Mouse (Mus musculus) left cerebral cortex, postnatal 4 days (tissue): ENCODE results near the gene Sbk2. TPM values are rescaled to one million over a fixed set of nuclear protein-coding genes. Genes with fewer than 3 reads are reported as not detected.
"Not testable (repeated sequence)": the region's sequence is repeated elsewhere in the genome, so short reads cannot be mapped to it uniquely, and the experiment has no call there.

Experiments used
- DNase-seq: peaks from one replicate; pipeline ENCODE4 v3.0.0-alpha.2; 2022
- intact Hi-C: fragments of 180-260 bp; cut with DNase I; formaldehyde crosslinking; loops from one replicate; pipeline ENCODE4 v1.15.1; 2025
- total RNA-seq, 2 experiments: library from RNA; stranded (reverse); gene quantifications; 2 replicates each; pipeline ENCODE4 v1.2.3; 2021

Sbk2 gene
- total RNA-seq = not detected

DNA sequence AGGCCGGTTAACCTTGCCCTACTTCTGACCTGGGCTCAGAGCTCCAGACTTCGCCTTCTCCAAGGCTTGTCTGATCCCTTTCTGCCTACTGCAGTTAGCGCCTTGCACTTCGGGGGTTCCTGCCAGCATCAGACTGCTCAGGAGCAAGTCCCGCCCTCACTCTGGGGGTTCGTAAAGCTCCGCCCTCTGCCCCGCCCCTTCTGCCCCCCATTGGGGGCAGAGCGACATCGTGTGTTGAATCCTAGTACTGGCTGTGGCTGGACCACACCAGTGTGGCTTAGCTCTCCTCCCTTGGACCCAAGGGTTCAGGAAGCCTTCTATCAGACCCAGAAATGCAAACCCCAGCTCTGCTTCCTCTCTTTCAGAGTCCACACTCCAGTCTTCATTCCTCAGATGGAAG lies at the start of gene Sbk2:
Sbk2 (minus strand) TSS at position 135 of the 400 bp plus-strand sequence.
- intact Hi-C loops = no loop called here
- peak; percentile 66 for DNase-seq

DNA sequence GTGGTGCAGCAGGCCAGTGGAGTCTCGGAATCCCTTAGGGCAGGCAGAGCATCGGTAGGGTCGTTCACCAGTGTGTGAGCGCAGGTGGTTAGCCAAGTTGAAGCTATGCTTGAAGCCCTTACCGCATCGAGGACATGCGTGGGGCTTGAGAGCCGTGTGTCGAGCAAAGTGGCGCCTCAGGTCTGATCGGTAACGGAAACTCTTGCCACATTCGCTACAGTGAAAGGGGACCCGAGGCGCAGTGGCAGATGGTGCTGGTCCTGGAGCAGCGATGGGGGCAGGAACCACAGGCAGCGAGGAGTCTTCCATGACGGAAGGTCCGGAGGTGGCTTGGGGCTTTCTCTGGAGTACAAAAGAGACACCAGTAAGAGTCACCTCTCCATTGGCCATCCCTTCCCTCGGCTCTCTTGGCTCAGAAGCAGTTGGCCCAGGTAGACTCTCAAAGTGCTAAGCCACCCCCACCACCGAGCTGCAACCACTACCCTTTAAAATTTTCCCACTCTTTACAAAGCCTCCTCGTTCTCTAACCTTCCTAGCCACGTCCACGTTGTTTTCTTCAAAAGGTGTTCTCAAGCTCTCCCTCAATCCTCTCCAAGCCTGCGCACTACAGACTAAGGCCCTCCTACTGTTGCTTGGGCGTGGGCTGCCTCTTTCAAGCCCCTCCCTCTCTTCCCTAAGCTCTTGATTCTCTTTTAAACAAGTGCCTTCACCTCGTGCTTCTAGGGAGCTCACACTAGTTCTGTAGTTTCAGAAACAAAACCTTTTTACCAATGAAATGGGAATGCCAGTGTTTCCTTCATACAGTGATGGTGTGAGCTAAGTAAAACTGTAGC lies 48.7 kb upstream of the Sbk2 start:
- DNase-seq = no peak
- intact Hi-C loops = no loop called here

DNA sequence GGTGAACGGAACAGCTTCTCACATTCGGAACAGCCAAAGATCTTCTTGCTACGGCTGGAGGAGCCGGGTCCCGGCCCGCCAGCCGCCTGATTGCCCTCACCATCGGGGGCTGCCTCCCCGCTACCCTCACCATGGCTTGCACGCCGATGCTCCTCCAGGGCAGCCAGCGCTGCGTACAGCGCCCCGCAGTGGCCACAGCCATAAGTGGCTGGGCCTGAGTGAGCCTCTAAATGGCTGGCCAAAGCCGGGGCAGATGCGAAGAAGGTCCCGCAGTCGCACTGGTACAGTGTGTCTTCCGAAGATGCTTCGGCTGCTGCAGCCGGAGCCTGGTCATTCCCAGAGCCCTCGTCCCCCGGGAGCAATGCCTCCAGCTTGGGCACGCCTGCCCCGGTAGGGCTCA lies 44.0 kb upstream of the Sbk2 start:
- intact Hi-C loops = no loop called here
- no peak for DNase-seq

DNA sequence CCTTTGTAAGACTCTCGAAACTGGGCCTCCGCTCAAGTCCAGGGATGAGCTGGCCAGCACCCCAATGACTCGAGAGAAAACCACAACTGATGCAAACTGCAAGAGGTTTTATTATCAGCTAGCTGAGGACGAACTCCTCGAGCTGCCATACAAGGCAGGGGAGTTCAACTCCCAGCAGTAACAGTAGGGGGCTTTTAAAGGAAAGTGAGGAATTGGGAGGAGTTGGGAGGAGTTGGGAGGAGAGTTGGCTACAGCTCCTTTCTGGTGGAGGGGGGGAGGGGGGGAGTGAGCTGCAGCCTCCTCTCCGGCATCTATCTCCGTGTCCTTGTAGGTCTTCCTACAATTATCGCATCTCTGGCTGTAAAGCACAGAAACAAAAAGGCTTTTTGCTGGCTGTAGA lies 38.7 kb upstream of the Sbk2 start:
- DNase-seq, intact Hi-C loops: not testable (repeated sequence)

DNA sequence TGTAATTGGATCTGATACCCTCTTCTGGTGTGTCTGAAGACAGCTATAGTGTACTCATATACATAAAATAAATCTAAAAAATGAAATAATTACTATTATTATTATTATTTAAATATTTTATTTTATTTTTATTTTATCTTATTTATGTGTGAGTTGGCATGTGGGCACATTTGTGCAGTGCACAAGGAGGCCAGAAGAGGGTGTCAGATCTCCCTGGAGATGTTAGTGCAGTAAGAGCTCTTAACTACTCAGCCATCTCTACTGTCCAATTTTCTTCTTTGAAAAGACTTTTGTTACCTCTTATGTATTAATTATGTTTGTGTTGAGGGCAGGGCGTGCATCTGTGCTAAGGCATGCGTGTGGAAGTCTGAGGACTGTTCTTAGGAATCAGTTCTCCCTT lies 35.7 kb upstream of the Sbk2 start:
- intact Hi-C loops = no loop called here
- no peak for DNase-seq

DNA sequence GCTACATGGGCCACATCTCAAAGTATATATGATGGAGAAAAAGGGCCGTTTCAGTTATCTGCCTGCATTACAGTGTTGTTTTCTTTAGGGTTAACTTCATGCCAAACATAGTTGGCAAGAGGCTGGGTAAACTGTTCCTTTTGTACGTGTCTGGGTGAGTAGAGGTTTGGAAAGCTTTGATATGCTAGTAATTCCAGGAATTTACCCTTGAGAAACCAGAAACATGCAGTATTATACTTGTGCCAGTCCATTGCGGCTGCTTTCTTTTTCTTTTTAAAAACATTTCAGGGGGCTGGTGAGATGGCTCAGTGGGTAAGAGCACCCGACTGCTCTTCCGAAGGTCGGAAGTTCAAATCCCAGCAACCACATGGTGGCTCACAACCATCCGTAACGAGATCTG lies 32.7 kb upstream of the Sbk2 start:
- intact Hi-C loops = no loop called here
- no peak for DNase-seq

DNA sequence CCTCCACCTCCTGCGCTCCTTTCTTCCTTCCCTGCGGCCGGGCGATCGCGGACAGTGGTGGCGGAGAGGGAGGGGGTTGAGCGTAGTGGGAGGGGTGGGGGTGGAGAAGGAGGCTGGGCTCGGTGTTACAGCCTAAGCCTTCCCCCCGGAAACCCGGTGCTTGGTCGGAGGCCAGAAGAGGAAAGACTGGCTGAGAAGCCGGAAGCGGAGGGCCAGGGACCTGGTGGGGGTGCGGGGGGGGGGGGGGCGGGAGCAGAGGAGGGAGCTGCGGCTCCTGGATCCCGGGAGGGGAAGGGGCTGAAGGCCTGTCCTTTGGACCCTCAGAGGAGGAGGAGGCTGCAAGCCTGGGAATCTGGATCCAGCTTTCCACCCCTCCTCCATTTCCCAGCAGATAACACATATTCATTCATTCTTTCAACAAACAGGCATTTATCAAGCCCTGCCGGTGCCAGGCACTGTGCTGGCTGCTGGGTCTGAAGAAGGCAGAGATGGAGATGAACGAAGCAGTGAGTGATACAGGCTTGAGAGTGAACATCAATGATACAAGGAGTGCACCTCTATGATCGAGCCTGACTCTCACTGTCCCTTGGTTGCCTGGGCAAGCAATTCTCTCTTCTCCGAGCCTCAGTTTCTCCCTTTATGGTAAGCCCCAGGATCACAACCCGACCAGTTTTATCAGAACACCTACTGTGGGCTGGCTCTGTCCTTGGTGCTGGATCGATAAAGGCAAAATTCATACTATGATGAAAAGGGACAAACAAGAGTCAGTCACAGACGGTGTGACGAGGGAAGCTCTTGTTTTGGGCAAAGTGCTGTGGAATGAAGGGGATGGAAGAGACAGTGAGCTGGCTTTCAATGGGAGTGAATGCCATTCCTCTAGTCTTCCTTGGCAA lies 32.0 kb upstream of the Sbk2 start, which contains the start of gene Zfp579:
Zfp579 (minus strand) TSS at position 156 of the 893 bp plus-strand sequence.
- intact Hi-C loops = no loop called here

DNA sequence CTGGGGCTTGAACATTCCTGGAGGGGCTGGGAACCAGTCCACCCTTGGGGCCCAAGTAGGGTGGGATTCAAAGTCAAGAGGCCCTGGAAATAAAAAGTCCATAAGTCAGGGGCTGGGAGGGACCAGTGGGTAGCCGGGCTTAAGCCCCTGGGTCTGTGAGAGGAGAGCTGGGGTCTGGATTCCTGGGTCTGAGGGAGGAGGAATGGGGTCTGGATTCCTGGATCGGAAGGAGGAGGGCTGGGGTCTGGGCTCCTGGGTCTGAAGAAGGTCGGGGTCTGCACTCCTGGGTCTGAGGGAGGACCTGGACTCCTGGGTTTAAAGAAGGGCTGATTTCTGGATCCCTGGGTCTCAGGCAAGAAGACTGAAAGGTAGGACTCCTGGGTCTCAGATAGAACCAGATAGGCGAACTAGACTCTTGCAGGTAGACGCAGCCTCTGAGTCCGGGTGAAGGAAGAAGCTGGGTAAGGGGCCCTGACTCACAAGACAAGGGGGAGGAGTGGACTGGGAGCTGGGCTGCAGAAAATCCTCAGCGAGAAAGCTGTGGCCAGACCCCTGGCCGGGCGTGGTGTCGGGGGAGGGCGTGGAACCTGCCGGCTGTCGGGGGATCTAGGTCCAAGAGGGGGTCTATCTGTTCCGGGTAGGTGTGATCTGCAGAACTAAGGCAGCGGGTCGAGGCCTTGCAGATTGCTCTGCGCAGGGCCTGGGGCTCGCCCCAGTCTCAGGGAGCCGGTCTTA lies 31.2 kb upstream of the Sbk2 start:
- no peak for DNase-seq
- intact Hi-C loops = no loop called here

More for the DNA sequence above, 32.0 kb upstream of the Sbk2 start, which contains the start of gene Zfp579:
- peak; percentile 96 for DNase-seq

DNA sequence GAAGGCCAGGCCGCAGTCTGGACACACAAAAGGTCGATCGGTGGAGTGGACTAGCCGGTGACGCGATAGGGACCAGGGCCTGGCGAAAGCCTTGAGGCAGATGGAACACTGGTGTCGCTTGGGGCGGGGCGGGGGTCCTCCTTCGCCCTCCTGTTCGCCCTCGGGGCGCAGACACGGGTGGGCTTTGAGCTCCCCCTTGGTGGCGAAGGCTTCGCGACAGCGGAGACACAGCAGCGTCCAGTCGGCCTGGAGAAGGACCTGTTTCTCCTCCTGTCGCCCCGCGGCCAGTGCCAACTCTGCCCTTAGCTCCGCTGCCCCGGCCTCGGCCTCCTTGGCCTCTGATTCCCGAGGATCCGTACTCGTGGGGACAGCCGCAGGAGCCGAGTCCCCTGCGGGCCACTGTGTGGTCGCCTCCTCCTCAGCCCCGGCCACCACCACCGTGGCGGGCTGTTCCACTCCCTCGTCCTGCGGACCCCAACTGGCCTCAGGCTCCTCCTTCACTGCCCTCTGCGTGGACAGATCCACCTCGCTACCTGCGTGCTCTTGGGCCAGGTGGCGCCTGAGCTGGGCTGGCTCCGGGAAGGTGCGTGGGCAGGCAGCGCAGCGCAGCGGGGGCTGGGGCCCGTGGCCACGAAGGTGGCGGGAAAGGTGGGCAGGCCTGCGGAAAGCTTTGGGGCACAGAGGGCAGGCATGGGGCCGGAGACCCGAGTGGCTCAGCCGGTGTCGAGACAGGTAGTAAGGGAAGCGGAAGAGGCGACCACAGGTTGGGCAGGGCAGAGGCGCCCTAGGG lies 30.0 kb upstream of the Sbk2 start:
- intact Hi-C loops = no loop called here
- peak; percentile 13 for DNase-seq

DNA sequence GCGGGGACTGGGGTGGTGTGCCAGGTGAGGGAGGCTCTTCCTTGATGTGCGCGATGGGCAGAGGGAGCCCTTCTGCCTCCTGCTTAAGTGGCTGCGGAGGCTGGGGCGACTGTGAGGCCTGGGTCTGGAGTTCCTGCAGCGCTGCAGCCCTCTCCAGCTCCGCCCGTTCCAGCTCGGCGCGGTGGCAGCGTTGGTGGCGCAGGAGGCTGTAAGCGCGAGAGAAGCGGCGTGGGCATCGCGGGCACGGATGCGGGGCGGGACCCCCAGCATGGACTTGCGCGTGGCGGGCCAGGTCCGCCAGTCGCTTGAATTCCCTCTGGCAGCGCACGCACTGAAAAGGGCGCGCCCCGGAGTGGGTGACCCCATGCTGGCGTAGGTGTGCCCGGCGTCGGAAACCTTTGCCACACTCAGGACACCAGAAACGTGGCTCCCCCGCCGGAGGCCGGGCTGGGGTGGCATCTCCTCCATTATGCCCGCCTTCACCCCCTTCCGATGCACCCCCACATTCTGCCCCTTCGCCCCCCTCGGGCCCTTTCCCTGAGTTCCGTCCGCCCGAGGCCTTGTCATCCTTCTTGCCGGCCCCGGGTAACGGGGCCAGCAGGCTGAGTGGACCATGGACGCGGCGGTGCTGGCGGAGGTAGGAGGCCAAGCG lies 29.3 kb upstream of the Sbk2 start:
- peak; percentile 17 for DNase-seq
- intact Hi-C loops = no loop called here

DNA sequence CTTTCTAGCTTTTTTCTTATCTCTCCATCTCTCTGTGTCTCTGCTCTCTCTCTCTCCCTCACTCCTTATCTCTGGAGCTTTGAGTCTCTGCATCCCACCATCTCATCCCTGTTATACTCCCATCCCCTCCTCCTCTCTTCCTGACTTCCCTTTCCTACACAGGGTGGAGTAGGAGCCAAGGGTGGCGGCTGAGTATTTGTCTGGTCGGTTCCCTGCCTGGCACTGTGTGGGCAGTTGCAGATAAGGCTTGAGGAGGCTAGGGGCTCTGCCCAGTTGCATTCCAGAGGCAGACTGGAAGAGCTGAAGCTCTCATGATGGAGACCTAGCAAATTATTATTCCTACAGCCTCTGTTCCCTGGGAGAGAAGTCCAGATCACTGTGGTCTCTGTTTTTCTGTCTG lies 24.0 kb upstream of the Sbk2 start:
- intact Hi-C loops = no loop called here
- no peak for DNase-seq

DNA sequence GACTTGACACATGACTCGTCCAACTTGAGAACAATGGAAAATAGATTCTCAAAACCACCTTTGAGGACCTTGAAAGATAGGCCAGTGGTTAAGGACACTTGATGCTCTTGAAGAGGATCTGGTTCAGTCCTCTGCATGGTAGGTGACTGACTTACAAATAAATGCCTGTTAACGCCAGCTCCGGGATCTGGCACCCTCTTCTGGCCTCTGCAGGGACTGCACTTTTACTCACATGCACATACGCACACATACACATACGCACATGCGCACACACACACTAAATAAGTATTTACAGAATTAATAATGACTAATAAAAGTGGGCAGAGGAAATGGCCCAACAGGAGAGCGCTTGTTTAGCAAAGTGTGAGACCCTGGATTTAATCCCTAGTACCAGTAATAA lies 12.6 kb upstream of the Sbk2 start:
- intact Hi-C loops = no loop called here
- DNase-seq = no peak

DNA sequence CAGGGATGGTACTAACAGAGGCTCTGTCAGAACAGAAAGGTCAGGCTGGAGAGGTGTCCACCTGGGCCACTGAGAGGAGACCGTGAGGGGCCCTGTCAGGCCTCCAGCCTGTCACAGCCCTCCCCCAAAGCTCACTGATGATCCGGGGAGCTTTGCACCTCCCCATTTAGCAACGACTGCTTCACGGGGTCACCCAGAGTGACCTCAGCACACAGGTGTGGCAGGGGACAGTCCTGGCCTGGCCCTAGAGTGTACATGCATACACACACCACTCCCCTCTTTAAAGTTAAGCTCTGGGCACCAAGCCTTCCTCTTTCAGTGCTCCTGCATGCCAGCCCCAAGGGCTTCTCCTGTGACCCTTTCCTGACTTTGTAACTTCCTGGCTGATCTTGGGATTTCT lies 11.2 kb upstream of the Sbk2 start:
- no peak for DNase-seq
- intact Hi-C loops = no loop called here

DNA sequence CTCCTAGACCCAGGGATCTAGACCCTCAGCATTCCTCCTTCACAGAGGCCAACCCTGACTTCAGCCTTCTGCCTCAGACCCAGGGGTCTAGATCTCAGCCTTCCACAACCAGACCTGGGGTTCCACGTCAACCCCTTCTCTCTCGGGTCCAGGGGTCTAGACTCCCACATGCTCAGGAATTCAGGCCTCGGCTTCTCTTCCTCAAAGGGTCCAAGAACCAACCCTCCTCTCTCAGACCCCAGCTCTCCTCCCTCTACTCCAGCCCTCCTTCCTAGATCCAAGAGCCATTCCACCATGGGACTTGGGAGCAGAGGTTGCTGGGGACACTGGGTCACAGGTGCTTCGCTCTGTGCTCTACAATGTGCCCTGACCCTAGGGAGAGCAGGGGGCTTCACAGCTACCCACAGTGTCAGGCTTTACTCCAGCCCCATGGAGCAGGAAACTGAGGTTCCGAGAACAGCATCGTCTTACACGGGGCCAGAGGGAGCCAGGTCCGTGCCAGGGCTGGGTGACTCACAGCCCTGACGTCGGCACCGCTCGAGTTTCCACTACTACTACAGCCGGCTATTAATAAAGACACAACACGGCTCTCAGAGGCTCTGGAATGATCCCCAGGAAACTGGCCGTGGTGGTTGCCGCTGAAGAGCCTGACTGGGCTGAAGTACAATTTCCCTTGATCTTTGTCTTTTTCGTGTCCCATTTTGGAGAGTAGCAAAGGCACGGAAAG lies 8.3 kb upstream of the Sbk2 start:
- no peak for DNase-seq
- intact Hi-C loops = no loop called here

DNA sequence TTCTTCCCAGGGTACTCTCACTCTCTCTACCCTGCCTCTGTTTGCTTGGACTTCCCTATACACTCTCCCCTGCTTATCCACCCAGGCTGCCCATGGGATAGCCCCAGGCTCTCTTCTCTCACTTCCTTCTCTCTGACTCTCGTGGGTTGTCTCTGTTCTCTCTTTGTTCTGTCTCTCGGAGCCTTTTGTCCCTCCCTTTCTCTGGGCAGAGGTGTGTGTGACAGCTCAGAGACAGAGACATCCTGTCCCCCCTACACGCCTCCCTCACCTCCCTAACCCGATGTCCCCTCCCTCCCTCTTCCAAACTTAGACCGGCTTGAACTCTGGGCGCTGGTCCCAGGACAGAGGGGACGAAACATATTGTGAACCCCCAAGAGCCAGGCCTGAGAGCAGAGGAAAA lies 7.5 kb upstream of the Sbk2 start:
- DNase-seq = no peak
- intact Hi-C loops = no loop called here

DNA sequence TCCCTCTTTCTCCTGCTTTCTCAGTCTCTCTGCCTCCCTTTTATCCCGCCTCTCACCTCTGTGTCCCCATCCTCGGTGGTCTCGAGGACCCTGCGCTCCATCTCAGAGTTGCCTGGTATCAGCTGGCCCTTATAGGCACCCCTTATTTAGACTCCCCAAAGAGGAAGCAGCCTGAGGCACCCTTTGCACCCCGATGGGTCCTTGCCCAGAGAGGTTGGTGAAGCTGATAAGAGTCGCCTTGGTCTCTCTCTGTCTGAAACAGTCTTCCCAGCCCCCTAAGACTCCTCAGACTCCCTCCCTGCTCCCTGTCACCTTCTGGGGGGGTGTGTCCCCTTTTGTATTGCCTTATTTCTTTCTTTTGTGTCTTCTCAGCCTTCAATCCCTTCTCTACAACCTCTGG lies 6.9 kb upstream of the Sbk2 start, which contains the start of gene Sbk3:
Sbk3 (minus strand) TSS at position 101 of the 400 bp plus-strand sequence.
- intact Hi-C loops = no loop called here
- DNase-seq = no peak

DNA sequence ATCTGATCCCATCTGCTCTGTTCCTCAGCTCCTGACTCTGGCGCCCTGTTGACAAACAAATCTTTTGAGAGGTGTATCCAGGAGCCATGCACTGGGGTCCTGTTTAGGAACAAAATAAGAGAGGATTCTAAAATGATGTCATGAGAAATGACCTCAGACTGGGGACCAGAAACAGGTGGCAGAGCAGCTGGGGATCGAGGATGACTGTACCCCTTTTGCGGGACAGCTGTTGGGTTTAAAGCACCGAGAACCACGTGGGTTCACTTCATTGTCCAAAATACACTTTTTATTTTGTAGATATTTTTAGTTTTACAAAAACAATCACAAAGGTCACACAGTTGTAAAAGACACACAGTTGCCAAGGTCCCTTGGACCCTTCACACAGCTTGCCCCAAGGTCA lies 782 bp upstream of the Sbk2 start:
- DNase-seq = no peak
- intact Hi-C loops = no loop called here

DNA sequence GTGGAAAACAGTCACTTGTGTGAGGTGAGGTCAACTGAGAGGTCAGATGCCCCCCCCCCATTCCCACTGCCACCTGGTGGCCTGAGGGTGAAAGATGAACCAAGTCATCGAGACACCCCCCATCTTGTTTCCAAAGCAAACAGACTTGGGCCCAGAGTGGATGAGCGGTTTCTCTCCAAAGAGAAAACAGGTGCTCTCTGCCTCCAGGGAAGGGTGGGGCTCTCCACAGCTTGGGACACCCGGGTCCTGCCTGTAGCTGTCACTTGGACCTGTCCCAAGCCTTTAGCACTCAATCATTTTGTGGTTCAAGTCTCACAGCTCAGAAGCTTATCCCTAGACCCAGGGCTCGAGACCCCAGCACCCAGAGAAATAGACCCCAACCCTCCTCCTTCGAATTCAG lies 679 bp downstream of the Sbk2 start:
- intact Hi-C loops = no loop called here
- DNase-seq = no peak

DNA sequence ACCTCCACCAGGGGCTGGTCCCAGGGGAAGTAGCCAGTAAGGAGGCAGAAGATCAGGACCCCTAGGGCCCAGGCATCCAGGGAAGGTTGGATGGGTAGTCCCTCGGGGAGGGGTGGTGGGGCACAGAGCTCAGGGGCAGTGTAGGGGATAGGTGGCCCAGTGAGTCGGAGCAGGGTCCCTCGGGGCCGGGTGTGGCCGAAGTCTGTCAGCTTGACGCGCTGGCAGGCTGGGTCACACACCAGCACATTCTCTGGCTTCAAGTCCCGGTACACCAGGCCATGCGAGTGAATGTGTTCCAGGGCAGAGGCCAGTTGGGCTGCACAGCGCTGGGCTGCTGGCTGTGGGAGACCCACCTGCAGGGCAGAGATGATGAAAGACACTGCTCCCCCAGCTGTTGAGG lies 6.8 kb downstream of the Sbk2 start:
- DNase-seq = no peak
- intact Hi-C loops = no loop called here
